Mouse (Mus musculus): ENCODE results near the gene Ubl3. TPM values are rescaled to one million over a fixed set of nuclear protein-coding genes. Genes with fewer than 3 reads are reported as not detected.

Gene Ubl3
- total and polyA plus RNA-seq, 2 experiments from 2014 or later, result 79.1 to 128 TPM

DNA sequence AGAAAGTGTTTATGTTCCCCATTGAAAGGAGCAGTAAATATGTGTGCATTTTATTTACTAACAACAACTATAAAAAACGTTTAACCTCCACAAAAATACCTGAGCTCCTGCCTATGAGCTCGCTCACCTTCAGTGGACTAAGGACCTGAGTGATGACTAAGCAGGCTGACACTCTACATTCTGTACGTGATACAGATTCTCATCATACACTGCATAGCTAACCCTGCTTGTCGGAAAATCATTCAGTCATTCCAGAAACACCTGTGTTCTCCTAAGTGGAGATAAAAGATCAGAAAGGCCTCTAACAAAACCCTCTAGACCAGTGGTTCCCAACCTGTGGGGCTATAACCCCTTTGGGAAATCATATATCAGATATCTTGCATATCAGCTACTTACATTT, 35.1 kb downstream of the Ubl3 start:
- ATAC-seq (ENCODE audit: low FRiP score) (no peak), DNase-seq (ENCODE audit: low spot score) (no peak)
- Histone ChIP-seq H3K9ac (replicated peaks; ENCODE audit: low read length, poor library complexity, severe bottlenecking) (no peak overlapping the region), H3K4me3 (ENCODE audit: low read depth, low read length) (no peak overlapping the region), H3K27me3 (ENCODE audit: insufficient read depth, low read length) (no peaks in the 10 kb centered on the region), H3K4me1 (ENCODE audit: insufficient read depth, low read length) (no peaks in the 10 kb centered on the region), H3K27ac (ENCODE audit: low read depth, low read length) (no peak overlapping the region), H3K36me3 (ENCODE audit: insufficient read depth, low read length) (no peaks in the 10 kb centered on the region), H3K9me3 (ENCODE audit: low read length) (no peaks in the 10 kb centered on the region), H3K4me2 (ENCODE audit: low read depth, low read length, poor library complexity, severe bottlenecking) (no peak overlapping the region)
- WGBS, result 82% methylated on average over 4 of the region's 4 CpGs
- TF ChIP-seq CTCF (IDR thresholded peaks at IDR 0.05), result no peak

DNA sequence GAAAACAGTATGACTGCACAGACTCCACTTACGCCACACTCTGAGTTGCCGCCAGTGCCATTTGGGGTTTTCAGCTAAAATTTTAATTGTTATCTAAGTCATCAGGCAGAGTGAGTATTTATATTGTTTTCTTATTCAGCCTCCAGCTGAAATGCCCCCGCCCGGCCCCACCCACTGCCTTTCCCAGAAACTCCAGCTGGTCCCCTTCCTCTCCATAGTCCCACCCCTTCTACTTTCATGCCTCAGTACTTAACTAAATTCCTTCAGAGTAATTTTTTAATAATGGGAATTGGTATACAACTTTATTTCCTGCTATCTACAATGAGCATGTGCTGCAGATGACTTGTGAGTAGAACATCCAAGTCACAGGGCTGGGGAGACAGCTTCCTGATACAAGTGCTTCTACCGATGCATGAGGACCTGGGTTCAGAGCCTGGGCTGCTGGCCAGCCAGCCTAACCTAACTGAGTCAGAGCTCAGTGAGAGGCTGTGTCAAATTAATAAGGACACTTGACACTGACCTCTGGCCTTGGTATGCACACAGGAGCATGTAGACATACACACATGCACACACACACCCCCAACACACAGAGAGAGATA, 40.4 kb downstream of the Ubl3 start:
- ATAC-seq (ENCODE audit: low FRiP score) (no peak), DNase-seq (ENCODE audit: low spot score) (no peak)
- Histone ChIP-seq H3K9me3 (ENCODE audit: low read length) (no peaks in the 10 kb centered on the region), H3K9ac (replicated peaks; ENCODE audit: low read length, poor library complexity, severe bottlenecking) (no peak overlapping the region), H3K27ac (ENCODE audit: low read depth, low read length) (no peak overlapping the region), H3K4me2 (ENCODE audit: low read depth, low read length, poor library complexity, severe bottlenecking) (no peak overlapping the region), H3K4me1 (ENCODE audit: insufficient read depth, low read length) (no peaks in the 10 kb centered on the region), H3K36me3 (ENCODE audit: insufficient read depth, low read length) (peaks cover 7% of the 10 kb centered on the region), H3K27me3 (ENCODE audit: insufficient read depth, low read length) (no peaks in the 10 kb centered on the region), H3K4me3 (ENCODE audit: low read depth, low read length) (no peak overlapping the region)
- TF ChIP-seq CTCF (IDR thresholded peaks at IDR 0.05), result no peak
- 92% methylated on average over 5 of the region's 5 CpGs for WGBS

DNA sequence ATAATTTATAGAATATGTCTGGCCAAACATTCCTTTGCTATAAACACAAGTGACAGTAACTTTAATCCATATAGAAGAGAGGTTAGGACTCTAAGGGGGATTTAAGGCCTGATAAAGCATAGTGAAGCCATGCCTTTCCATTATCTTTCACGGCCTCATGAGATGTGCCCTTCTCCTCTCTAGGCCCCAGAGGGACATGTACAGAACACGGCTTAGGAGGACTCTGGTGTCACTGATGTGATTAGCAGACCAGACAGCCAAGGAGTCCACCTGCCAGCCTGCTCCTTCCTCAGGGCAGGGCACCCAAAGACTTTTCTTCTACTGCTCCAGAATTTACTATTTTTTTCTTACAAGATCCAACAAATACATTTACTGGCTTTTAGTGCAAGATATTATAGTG, 42.3 kb downstream of the Ubl3 start:
- 87% methylated on average over 2 of the region's 2 CpGs for WGBS
- Histone ChIP-seq H3K36me3 (ENCODE audit: insufficient read depth, low read length) (peaks cover 21% of the 10 kb centered on the region), H3K4me3 (ENCODE audit: low read depth, low read length) (no peak overlapping the region), H3K9ac (replicated peaks; ENCODE audit: low read length, poor library complexity, severe bottlenecking) (no peak overlapping the region), H3K4me1 (ENCODE audit: insufficient read depth, low read length) (no peaks in the 10 kb centered on the region), H3K27me3 (ENCODE audit: insufficient read depth, low read length) (no peaks in the 10 kb centered on the region), H3K4me2 (ENCODE audit: low read depth, low read length, poor library complexity, severe bottlenecking) (no peak overlapping the region), H3K9me3 (ENCODE audit: low read length) (no peaks in the 10 kb centered on the region), H3K27ac (ENCODE audit: low read depth, low read length) (no peak overlapping the region)
- TF ChIP-seq CTCF (IDR thresholded peaks at IDR 0.05), result no peak
- DNase-seq (ENCODE audit: low spot score) (no peak), ATAC-seq (ENCODE audit: low FRiP score) (no peak)

DNA sequence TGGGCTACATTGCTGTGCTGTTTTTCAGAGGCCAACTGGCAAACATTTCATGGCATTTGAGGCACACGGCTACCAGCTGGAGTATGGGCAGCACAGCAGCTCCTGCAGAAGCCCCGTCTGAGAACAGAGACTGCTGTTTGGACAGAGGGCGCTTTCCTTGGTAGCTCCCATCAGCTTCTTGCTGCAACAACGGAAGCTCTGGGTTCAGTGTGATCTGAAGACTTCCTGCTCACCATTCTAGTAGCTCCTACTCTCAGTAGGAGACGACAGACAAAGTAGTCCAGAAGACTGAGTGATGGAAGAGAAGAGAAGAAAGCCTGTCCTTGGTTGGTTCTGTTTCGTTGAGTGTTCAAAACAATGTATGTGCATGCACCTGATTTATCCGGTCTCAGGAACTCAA, 42.9 kb downstream of the Ubl3 start:
- 88% methylated on average over 7 of the region's 7 CpGs for WGBS

DNA sequence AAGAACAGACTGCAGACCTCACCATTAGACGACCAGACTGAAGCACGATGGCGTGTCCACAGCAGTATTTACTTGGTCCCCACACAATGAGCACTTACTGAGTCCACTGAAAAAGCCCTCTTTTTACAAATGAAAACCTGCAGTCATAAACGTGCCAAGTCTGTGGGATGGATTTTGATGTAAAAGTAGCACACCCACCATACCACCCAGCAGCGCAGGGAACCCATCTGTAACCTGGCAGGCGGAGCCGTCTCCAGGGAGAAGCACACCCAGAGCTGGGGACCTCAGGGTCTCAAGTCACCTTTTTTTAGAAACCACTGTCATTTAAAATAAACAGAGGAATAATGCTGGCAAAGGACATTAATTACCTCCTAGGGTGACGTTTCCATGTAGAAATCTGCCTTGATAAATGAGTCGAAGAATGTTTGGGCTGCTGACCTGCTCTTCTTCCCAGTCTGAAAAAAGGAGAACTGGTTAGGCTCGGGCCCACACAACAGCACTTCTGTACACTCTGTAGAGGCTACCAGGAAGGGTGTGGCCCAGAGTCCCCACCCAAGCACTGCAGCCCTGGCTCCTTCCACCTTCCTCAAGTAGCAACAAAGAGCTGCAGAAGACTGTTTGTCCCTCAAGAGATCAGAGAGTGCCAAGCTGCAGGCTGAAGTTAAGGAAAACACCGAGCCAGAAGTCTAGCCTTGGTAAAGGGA, 43.5 kb downstream of the Ubl3 start:
- 89% methylated on average over 11 of the region's 11 CpGs for WGBS
- no peak for ATAC-seq (ENCODE audit: low FRiP score)

More for the DNA sequence above, 42.9 kb downstream of the Ubl3 start:
- no peaks in the 10 kb centered on the region for H3K9me3 ChIP-seq (ENCODE audit: low read length)
- H3K4me1 ChIP-seq (ENCODE audit: insufficient read depth, low read length), result no peaks in the 10 kb centered on the region
- no peak overlapping the region for H3K9ac ChIP-seq (replicated peaks; ENCODE audit: low read length, poor library complexity, severe bottlenecking)
- H3K36me3 ChIP-seq (ENCODE audit: insufficient read depth, low read length), result peaks cover 23% of the 10 kb centered on the region
- ATAC-seq (ENCODE audit: low FRiP score) (no peak), DNase-seq (ENCODE audit: low spot score) (no peak)
- no peak overlapping the region for H3K4me2 ChIP-seq (ENCODE audit: low read depth, low read length, poor library complexity, severe bottlenecking)
- H3K27ac ChIP-seq (ENCODE audit: low read depth, low read length), result no peak overlapping the region
- no peaks in the 10 kb centered on the region for H3K27me3 ChIP-seq (ENCODE audit: insufficient read depth, low read length)
- TF ChIP-seq CTCF (IDR thresholded peaks at IDR 0.05), result no peak
- H3K4me3 ChIP-seq (ENCODE audit: low read depth, low read length), result no peak overlapping the region

DNA sequence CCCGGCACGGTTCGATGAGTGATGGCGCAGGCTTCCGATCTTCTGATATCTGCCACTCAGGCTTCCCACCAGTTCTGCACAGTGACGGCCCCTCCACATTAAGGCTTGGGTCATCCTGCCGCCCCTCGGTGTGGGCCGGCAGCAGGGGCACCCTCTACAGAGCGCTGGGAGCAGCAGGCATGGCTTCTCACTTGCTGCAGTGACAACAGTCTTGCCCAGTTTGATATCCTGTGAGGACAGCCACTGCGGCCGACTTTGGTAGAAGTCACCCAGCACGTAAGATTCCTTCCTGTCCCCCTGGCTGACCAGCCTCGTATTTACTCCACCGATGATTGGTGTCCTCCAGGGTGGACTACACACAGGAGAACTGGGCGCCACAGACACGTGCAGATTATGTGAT, 47.2 kb downstream of the Ubl3 start:
- no peak overlapping the region for H3K9ac ChIP-seq (replicated peaks; ENCODE audit: low read length, poor library complexity, severe bottlenecking)
- WGBS, result 94% methylated on average over 17 of the region's 17 CpGs
- ATAC-seq (ENCODE audit: low FRiP score) (no peak), DNase-seq (ENCODE audit: low spot score) (no peak)
- no peaks in the 10 kb centered on the region for H3K27me3 ChIP-seq (ENCODE audit: insufficient read depth, low read length)
- H3K4me3 ChIP-seq (ENCODE audit: low read depth, low read length), result no peak overlapping the region
- no peaks in the 10 kb centered on the region for H3K9me3 ChIP-seq (ENCODE audit: low read length)
- H3K36me3 ChIP-seq (ENCODE audit: insufficient read depth, low read length), result peaks cover 23% of the 10 kb centered on the region
- no peak overlapping the region for H3K27ac ChIP-seq (ENCODE audit: low read depth, low read length)
- H3K4me1 ChIP-seq (ENCODE audit: insufficient read depth, low read length), result no peaks in the 10 kb centered on the region
- H3K4me2 ChIP-seq (ENCODE audit: low read depth, low read length, poor library complexity, severe bottlenecking), result no peak overlapping the region
- TF ChIP-seq CTCF (IDR thresholded peaks at IDR 0.05), result no peak

More for the DNA sequence above, 43.5 kb downstream of the Ubl3 start:
- no peaks in the 10 kb centered on the region for H3K9me3 ChIP-seq (ENCODE audit: low read length)
- no peak overlapping the region for H3K4me3 ChIP-seq (ENCODE audit: low read depth, low read length)
- no peak for DNase-seq (ENCODE audit: low spot score)
- H3K27me3 ChIP-seq (ENCODE audit: insufficient read depth, low read length), result no peaks in the 10 kb centered on the region
- no peak overlapping the region for H3K9ac ChIP-seq (replicated peaks; ENCODE audit: low read length, poor library complexity, severe bottlenecking)
- H3K36me3 ChIP-seq (ENCODE audit: insufficient read depth, low read length), result peaks cover 23% of the 10 kb centered on the region
- no peak overlapping the region for H3K27ac ChIP-seq (ENCODE audit: low read depth, low read length)
- TF ChIP-seq CTCF (IDR thresholded peaks at IDR 0.05), result no peak
- no peaks in the 10 kb centered on the region for H3K4me1 ChIP-seq (ENCODE audit: insufficient read depth, low read length)
- H3K4me2 ChIP-seq (ENCODE audit: low read depth, low read length, poor library complexity, severe bottlenecking), result no peak overlapping the region
